ENCODE assay signal across 1 mouse cellular context in the genomic region with DNA sequence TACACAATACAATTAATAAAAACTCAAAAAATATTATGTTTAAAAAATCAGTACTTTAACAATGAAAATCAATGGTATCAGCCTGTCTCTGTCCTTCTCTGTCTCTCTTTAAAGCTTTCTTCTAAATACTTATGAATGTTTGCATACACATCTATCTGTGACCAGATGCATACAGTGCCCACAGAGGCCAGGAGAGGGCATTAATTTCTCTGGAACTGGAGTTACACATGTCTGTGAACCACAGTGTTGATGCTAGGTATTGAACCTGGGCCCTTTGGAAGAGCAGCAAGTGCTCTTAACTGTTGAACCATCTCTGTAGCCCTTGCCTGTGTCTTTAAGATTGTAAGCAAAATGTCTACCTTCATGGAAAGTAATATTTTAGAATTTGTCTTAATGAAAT.
TF ChIP-seq lines count a peak whose summit lies in the region.

No protein-coding gene starts in this region.

TF ChIP-seq in MEL, 35 proteins besides CTCF, POLR2A, EP300 and RAD21:
- TF ChIP-seq UBTF (IDR thresholded peaks at IDR 0.05; ENCODE audit: borderline replicate concordance, insufficient read depth, low read depth, low read length) (no peak), TAL1 (IDR thresholded peaks at IDR 0.05; ENCODE audit: low read length) (no peak), SMC3 (IDR thresholded peaks at IDR 0.05; ENCODE audit: low read depth, low read length) (peak; percentile 10; the same call in 1 of the 2 replicates)
